Mouse (Mus musculus) heart, adult 8-10 months (tissue): ENCODE data around the gene Dera. TPM values are rescaled to one million over a fixed set of nuclear protein-coding genes. Genes with fewer than 3 reads are reported as not detected.

Source experiments
- DNase-seq: peaks from one replicate; pipeline ENCODE4 v3.0.0; 2022; ENCODE audit warnings: low spot score
- total RNA-seq, 4 experiments: library from RNA; stranded (reverse); gene quantifications; 2 replicates each; pipeline ENCODE4 v1.2.4; 2022

Dera gene
- total RNA-seq, 4 experiments from 2014 or later, result 3.7 to 11.8 (median 5.5) TPM

GRCm38 (mm10) chr6:137886210-137886979, 132.0 kb downstream of the Dera start:
- DNase-seq, result no peak

DNA sequence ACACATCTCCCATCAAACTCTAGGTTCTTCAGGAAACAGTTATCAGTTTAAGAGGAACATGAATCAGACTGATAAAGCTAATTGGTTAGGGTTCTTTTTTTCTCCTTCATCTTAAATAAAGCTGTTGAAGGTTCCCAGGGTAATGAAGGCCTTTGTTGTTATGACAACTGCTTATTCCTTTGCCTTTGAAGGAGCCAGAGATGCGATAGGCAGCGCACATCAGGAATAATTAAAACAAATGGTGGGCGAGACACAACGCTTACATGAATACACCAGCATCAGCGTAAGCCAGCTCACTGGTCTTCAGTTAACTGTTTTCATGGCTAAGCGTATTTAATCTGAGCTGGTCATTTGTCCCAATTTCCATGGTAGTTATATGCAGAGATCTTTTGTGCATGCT, 132.9 kb downstream of the Dera start:
- no peak for DNase-seq

DNA sequence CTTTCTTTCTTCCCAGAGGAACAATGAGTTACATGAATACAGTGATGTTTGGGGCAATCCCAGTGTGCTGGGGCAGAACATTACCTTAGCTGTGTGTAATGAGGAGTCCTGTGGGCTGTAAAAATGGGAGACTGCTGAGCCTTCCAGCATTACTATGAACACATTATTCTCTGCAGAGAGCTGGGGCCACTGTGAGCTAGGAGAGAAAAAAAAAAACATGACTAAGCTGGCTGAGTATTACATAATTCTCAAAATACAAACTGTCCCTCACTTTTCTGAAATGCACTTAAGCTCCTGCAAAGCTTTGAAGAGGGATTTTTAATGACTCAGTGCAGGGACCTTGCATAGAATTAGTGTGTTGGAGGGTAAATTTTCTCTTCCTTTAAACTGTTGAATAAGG, 143.3 kb downstream of the Dera start:
- DNase-seq, result no peak

DNA sequence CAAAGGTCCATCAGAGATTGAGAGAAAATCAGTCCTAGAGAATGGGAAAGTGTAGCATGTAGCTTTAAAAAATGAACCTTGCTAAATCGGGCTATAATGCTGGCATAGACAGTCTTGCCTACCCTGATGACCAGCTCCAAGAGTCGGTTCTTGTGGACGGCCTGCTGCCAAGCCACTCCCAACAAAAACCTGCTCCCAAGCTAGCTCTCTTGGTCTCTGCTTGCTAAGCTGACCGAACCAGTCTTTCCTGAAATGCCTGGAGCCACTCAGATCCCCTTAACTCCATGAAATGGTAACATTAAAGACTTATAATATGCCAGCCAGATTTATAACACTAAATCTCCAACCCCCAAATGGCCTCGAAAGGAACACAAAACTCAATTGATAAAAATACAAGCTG, 146.9 kb downstream of the Dera start:
- no peak for DNase-seq

Other genes starting within 250 kb of the Dera start
- 10 to 100 TPM in 3 of 4 experiments, 1 to 10 TPM in 1; 9.3 to 12.2 (median 10.8) TPM for gene Eps8, start 99.7 kb upstream of the Dera start, total RNA-seq
- gene Strap, start 19.5 kb upstream of the Dera start, total RNA-seq, result 10 to 100 TPM; 80.2 to 90.5 (median 84.3) TPM